Mouse (Mus musculus): ENCODE measurements around the gene B4galt4.

GRCm38 (mm10) chr16:38741204-38741903, 710 bp upstream of the B4galt4 start:
- TF ChIP-seq TBP (IDR thresholded peaks at IDR 0.05; ENCODE audit: low read depth, low read length) (no peak), TAL1 (IDR thresholded peaks at IDR 0.05; ENCODE audit: low read length) (no peak), MAFK (IDR thresholded peaks at IDR 0.05; ENCODE audit: borderline replicate concordance, low read depth, low read length) (no peak), POLR2AphosphoS2 (IDR thresholded peaks at IDR 0.05; ENCODE audit: low read length) (no peak), POLR2A (IDR thresholded peaks at IDR 0.05; ENCODE audit: control insufficient read depth in 1 of 2, insufficient read depth in 1 of 2, low read depth in 1 of 2, low read length in 2 of 2, poor library complexity in 1 of 2) (no peak), MYC (IDR thresholded peaks at IDR 0.05; ENCODE audit: low read depth, low read length) (no peak), CHD2 (IDR thresholded peaks at IDR 0.05; ENCODE audit: low read length) (no peak), USF1 (IDR thresholded peaks at IDR 0.05; ENCODE audit: low read depth, low read length) (no peak), HCFC1 (IDR thresholded peaks at IDR 0.05; ENCODE audit: low read depth, low read length) (no peak), NELFE (IDR thresholded peaks at IDR 0.05; ENCODE audit: low read depth, low read length) (no peak)
